Mouse (Mus musculus) ES-E14 (cell line): ENCODE measurements at regions not wholly inside any gene's neighbourhood (a gene's known extent, or its start where the extent isn't known, plus 50 kb on each side); places are given as distances from the start of the nearest gene placed in this dataset.

ENCODE experiments used
- CHD2 ChIP-seq: IDR thresholded peaks from 2 replicates; pipeline ENCODE4 v1.6.1; 2014; ENCODE audit warnings: mild to moderate bottlenecking, low read depth, low read length, inconsistent platforms
- HCFC1 ChIP-seq: IDR thresholded peaks from 2 replicates; pipeline ENCODE4 v1.6.1; 2012; ENCODE audit warnings: low read length, inconsistent platforms, borderline replicate concordance; ENCODE audit not compliant: insufficient read depth
- MAFK ChIP-seq: IDR thresholded peaks from 2 replicates; pipeline ENCODE4 v1.6.1; 2014; ENCODE audit warnings: mild to moderate bottlenecking, low read depth, low read length, inconsistent platforms; ENCODE audit not compliant: insufficient read depth
- ZC3H11A ChIP-seq: IDR thresholded peaks from 2 replicates; pipeline ENCODE4 v1.6.1; 2012; ENCODE audit warnings: low read depth, mild to moderate bottlenecking, inconsistent platforms, low read length, borderline replicate concordance
- ZNF384 ChIP-seq: IDR thresholded peaks from 2 replicates; pipeline ENCODE4 v1.6.1; 2012; ENCODE audit warnings: low read depth, low read length, inconsistent platforms

GRCm38 (mm10) chr10:91713529-91713928 lies 532.4 kb upstream of the Tmpo start:
- TF ChIP-seq CHD2, result no peak
- no peak for TF ChIP-seq ZC3H11A
- no peak for TF ChIP-seq ZNF384
- TF ChIP-seq MAFK, result no peak
- no peak for TF ChIP-seq HCFC1
